Mouse (Mus musculus): ENCODE measurements around the gene Herc6.

Herc6 gene

DNA sequence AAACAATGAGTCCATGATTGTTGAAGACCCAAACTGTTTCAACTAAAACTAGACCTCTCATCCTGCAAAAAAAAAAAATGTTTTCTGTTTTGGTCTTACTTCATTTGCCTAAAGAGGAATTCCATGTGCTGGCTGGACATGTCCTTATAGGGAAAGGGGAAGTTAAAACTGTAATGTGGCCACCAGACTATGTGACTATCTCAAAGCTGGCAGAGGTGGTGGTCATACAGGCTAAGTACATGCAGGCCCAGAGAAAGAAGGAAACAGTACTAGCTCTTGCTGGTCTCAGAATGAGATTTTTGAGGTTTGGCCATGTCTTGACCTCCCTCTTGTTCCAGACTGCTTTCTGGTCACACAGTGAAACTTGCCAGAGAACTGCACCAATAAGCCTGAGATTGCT, 9.2 kb upstream of the Herc6 start:
- no peak for DNase-seq (ENCODE audit: extremely low spot score, low spot score)

DNA sequence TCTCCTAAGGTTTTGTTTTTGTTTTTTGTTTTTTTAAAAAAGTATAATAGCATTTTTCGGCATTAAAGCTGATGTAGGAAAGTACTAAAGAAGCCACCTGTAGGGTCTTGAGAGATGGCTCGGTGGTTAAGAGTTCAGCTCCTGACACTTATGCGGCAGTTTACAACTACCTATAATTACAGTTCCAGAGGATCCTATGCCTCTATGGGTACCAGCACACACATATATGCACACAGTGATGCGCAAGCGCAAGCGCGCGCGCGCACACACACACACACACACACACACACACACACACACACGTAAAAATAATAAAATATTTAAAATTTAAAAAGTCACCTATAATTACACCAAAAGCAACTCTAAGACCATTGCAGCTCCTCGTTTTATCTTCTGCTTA, 795 bp downstream of the Herc6 start:
- DNase-seq (ENCODE audit: extremely low spot score, low spot score), result no peak

DNA sequence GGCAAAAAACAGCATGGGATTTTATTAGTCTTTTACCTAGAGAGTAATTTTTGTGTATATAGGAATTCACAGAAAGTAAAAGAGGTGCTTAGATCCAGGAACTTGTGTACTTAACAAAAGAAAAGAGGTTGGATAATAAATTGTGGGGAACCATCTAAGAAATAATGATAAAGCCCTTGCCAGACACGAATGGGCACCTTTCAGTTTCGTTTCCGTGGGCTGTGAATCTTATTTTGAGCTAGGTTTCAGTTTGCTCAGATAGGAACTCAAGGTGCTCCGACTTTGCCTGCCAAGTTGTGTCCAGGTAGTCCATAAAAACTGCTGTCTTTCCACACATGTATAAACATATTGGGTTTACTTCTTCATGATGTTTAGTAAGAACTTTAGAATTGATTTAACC, 1.6 kb downstream of the Herc6 start:
- no peak for DNase-seq (ENCODE audit: extremely low spot score, low spot score)

DNA sequence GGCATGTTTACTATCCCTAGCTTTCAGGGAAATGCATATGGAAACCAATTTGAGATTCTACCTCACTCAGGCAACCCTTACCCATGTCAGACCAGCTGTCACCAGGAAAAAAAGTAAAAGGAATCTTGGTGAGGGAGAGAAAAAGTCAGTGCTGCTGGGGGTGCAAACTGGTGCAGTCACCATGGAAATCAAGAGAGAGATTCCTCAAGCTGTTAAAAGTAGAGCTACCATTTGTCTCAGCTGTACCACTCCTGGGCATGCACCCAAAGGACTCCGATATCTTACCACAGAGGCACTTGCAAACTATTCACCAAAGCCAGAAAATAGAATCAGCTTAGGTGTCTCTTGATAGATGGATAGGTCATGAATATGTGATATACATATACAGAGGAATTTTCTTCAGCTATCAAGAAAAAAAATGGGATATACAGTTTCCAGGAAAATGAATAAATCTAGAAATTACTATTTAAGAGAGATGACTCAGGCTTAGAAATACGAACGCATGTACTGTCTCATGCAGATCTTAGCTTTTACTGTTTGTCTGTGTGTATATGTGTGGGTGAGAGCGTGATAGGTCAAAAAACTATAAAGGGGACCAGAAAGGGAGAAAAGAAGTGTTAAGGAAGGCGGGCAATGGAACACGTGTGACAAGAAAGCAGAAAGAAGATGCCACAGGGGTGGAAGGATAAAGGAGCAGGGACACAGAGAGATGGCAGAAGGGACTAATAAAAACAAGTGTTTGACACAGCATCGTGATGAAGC, 24.9 kb downstream of the Herc6 start:
- DNase-seq (ENCODE audit: extremely low spot score, low spot score), result no peak

DNA sequence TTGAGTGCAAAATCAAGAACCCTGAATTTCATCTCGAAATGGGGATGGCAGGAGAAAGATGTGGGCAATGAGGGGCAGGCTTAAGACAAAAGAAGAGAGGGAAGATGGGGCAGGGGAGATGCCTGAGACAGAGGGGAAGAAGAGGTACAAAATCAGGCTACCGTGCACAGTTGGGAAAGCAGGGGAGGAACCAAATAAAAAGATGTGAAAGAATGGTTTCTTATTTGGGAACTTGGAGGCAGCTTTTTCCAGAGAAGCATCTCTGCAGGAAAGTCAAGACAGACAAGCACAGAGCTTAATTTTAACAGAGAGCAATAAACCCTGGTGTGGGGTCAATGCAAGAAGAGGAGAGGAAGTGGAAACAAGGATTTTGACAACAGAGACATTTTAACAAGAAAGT, 27.2 kb downstream of the Herc6 start:
- no peak for DNase-seq (ENCODE audit: extremely low spot score, low spot score)

DNA sequence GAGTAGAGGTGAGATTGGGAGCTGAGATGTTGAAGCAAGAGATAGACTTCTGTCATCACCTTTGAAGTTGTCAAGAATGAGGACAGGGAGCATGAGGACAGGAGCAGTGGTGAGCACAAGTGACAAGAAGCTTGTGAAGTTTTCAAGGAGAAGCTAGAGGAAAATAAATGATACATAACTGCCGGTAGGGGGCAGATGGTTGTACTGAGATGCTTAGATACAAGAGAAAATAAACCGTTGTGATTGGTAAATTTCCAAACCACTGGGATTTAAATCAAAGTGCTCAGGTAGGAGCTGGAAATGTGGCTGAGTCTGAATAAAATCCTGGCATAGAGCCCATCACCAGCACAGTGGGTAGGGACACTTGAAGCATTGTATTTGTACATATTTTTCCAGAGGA, 28.8 kb downstream of the Herc6 start:
- DNase-seq (ENCODE audit: extremely low spot score, low spot score), result no peak

DNA sequence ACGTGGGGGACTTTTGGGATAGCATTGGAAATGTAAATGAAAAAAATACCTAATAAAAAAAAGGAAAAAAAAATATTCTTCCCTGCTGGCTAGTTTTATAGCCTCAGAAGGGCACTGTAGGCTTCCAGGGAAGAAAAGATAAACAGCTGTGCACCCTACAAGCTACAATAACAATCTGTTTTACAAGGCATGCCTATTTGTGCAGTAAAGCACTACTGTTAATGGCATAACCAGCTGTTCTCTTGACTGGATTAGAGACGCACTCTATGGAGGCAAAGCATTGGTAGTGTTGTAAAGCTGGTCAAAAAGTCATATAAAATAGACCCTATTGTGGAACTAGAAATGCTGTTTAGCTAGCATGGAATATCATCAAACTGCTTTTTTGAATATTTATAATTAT, 35.0 kb downstream of the Herc6 start:
- DNase-seq (ENCODE audit: extremely low spot score, low spot score), result no peak

DNA sequence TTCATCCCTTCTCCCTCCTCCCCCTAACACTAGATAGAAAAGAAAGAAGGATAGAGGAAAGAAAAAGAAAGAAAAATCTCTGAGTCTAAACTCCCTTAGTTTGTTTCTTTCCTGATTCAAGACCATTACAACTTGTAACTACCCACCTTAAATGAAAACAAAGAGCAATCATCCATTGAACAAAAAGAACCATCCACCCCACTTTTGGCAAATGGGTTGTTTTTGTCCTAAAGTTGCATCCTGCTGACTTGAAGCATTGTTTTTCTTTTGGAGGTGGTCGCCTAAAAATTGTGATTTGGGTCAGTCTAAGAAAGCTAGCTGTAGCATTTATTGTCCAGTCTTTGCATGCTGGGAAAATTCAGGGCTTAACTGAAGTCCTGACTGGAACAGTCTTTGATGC, 58.7 kb downstream of the Herc6 start:
- DNase-seq (ENCODE audit: extremely low spot score, low spot score), result no peak

DNA sequence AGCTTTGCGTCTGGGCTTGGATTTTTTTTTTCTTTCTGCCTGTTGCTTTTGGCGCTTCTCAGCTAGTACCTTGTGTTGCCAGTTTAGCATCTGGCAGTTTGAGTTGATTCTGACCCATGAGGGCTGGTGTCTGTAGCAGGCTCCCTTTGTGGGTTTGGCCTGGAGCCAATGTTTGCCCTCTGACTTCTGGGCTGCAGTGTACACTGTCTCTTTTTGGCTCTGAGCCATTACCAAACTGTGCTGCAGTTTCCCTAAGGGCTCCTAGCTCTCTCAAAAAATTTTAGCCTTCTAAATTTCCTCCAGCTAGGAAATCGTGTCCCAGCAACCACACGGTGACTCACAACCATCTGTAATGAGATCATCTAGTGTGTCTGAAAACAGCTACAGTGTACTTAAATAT, 61.0 kb downstream of the Herc6 start:
- DNase-seq (ENCODE audit: extremely low spot score, low spot score), result no peak

DNA sequence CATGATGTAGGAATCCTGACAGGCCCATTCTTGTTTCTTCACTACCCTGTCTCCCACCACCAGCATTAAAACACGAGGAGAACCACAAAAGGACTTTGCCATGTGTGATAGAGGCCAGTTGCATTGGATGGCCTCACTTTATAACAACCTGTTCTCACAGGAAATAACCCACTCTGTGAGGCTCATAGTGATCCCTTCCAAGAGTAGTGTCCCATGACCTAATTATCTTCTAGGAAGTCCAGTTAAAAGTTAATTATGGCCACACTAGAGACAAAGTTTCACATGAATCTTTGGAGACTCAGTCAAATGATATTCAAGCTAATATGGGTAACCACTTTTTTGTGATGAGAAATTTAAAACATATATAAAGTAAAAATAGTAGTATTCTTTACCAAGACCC, 66.5 kb downstream of the Herc6 start:
- DNase-seq (ENCODE audit: extremely low spot score, low spot score), result no peak

DNA sequence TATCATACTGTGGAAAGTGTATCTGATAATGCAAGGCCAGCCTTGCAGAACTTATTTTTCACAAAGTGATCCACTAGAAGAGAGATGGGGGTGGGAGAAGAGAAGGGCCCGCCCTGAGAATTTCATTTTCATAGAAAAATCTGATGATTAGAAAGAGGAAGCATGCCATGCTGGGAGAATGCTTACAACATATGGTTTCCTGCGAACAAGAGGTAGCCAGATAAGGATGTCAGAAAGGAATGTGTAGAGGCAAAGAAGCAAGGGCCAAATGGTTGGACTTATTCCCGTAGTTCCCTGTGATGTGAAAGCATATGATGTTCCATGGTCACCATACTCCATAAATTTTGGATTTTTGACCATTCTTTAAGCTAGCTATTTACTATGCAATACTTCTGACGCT, 80.5 kb downstream of the Herc6 start:
- DNase-seq (ENCODE audit: extremely low spot score, low spot score), result no peak

DNA sequence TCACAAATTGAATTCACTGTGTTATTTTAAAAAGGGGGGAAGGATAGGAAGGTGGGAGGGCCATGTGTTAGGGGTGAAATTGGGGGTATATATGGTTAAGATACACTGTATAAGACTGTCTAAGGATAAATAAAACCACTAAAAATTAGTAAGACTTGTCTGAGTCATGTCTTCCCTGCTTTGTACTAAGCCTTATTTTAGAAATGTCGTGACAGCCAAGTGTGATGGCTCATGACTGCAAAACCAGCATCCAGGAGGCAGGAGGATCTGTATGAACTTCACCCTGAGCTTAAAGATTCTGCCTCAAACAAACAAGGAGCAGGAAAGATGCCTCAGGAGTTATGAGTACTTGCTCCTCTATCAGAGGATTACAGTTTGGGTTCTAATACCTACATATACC, 103.4 kb downstream of the Herc6 start:
- DNase-seq (ENCODE audit: extremely low spot score, low spot score), result no peak

DNA sequence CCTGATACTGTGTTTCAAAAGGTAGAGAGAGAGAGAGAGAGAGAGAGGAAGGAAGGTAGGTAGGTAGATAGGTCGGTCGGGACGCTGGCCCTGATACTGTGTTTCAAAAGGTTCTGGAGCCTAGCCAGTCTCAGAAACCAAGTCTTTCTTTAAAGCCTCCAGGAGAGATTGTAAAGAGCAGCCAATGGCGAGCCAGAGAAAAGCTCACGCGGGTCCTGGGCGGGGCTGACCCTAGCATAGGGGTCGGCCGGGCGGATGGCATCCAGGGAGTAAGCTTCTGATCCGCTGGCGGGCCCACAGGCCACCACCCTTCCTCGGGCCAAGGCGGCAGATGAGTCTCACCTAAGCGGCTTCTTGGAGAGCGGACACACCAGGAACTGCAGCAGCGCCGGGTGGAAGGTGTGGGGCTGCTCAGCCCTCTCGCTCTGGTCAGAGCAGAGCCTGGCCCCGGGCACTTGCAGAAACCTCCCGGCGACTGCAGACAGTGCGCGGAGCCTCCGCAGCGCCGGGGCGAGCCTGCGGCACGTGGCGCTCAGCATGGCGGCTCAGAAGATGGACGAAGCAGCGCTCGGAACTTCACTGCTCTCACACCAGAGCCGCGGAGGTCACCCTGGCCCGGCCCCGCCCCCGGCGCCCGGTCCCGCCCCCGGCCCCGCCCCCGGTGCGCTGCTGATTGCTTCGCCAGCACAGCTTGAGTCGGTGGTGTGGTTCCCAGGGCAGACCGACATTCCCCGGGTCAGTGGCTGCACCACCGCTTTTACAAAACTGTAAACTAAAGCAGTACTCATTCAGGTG, 110.9 kb downstream of the Herc6 start, which contains the start of gene Pyurf:
Pyurf (minus strand) TSS at position 612 of the 795 bp plus-strand sequence.
- peak; percentile 93 for DNase-seq (ENCODE audit: extremely low spot score, low spot score)

DNA sequence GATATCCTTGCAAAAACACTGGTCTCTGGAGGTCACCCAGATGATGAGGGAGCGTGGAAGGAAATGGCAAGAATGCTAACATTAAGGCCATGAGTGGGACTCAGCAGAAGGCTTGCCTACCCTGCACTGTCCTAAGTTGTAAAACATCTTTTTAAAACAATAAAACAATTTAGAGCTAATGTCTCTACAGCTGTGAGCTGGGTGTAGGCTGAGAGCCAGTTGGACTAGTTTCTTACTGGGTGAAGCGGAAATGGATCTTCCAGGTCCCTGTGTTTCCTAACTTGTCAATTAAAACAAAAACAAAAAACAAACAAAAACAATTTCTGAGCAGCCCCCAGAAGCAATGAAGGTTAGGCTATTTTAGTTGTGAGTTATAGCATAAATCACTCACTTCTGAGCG, 112.3 kb downstream of the Herc6 start:
- DNase-seq (ENCODE audit: extremely low spot score, low spot score), result no peak

DNA sequence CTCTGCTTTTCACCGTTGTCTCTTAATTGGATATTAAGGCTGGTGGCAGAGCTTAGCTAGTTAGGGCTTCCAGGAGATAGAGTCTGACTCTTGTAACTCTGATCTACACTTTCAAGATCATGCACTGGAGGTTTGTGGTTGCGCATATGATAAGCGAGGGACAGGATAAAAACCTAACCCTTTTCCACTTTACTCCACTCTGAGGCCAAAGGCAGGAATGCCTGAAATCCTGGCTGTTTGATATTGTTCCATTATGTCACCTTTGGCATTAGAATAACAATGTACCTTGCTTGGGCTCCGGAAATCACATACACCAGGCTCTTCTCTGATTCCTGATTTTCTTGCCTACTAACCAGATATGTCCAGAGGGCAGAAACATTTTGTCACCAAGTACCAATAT, 120.9 kb downstream of the Herc6 start:
- no peak for DNase-seq (ENCODE audit: extremely low spot score, low spot score)

DNA sequence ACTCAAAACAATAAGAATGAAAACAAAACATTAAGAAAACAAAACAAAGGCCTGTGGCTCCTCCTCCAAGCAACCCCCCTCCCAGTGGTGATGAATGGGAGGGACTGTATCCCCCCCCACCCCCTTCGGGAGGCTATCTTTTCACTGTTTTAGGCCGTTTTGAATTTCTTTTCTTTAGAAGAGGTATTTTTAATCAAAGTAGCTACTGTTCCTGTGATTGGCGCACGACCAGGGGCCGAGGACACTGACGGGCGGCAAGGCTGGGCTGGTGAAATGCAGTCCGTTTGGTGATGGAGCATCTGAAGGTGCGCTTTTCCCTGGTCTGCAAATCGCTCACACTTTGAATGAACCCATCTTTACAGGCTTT, 121.6 kb downstream of the Herc6 start, which contains the start of gene Lancl2:
Lancl2 (plus strand) TSS at position 165 of the 367 bp plus-strand sequence.
- DNase-seq (ENCODE audit: extremely low spot score, low spot score), result no peak

DNA sequence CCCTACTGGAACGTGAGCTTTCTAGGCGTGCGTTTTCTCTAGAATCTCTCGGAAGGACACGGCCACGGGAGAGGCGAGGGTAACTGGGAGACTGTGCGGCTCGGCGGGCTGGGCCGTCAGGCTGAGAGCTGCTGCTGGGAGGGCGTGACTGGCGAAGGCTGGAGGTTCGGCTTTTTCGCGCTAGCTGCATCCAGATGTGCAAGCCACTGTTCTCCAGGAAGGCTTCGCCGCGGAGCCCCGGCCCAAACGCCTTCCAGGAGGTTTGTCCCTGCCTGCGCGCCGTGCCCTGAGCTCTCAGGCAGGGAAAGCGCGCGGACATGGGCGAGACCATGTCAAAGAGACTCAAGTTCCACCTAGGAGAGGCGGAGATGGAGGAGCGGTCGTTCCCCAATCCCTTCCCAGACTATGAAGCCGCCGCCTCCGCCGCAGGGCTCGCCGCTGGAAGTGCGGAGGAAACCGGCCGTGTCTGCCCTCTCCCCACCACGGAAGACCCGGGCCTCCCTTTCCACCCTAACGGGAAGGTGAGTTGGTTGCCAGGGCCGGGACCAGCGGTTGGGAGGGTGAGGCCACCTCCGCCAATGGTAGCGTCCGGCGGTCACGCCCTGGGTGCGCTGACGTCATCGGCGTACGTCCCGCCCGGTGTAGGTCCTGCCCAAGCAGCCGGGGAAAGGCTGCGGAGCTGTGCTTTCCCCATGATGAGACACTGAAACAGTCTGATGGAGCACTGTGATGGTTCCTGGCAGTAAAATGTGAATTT, 122.1 kb downstream of the Herc6 start:
- DNase-seq (ENCODE audit: extremely low spot score, low spot score), result peak; percentile 95

DNA sequence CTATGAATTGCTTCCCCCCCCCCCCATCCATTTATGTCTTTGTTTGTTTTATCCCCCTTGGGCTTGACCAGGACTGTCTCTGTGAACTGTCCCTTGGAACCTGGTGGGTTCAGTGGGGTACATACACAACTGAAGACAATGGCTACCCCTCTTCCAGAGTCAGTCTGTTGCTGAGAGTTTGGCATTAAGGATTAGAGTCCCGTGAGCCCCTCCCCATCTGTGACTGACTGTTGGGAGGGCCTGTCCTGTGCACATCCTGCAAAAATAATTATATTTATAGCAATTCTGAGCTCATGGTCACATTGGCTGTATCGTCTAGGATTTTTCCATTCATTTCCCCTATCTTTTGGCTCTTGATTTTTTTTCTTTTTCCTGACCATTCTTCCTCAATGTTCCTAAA, 122.9 kb downstream of the Herc6 start:
- DNase-seq (ENCODE audit: extremely low spot score, low spot score), result no peak

DNA sequence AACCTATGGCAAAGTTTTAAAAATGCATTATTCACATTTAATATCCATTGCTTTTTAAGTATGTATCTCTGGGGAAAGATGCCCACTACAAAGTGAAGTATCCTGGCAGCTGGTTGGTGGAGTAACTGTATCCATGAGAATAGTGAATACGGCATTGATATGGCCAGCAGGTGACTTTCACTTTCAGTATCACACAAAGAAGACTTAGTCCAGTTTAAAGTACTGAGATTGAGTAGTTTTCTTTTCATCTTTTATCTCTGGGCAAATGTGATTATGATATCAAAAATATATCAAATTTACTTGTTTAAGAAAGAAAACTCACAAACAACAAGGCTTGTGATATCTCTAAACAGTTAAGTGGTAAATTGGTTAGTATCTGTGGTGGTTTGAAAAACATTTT, 125.9 kb downstream of the Herc6 start:
- DNase-seq (ENCODE audit: extremely low spot score, low spot score), result no peak

DNA sequence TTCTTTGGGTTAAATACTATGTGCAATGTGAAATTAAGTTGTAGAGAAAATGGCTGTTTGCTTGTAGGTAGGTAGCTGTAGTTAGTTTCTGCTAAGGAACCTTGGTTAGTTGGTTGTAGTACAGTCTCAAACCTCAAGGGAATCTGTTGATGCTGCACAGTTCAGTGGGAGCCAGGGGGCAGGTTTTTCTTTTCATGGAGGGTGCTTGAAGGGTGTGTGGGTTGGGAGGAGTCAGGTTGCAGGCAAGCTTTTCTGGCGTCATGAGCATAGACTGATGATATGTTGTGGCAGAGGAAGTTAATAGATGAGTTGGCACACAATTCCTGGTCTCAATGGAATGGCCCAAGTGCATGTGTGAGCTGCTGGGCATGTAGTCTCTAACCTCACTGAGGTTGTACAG, 130.9 kb downstream of the Herc6 start:
- DNase-seq (ENCODE audit: extremely low spot score, low spot score), result no peak

Data from neural tube, embryonic 10.5 days (tissue).